Mouse (Mus musculus) c-Kit-positive CD71-positive TER-119-negative erythroid progenitor cells, embryonic 14.5 days (primary cell): ENCODE results near the gene Amigo2.
"Not testable (repeated sequence)": the region's sequence is repeated elsewhere in the genome, so short reads cannot be mapped to it uniquely, and the experiment has no call there.

Experiments
- DNase-seq: peaks from one replicate; pipeline ENCODE4 v3.0.0-alpha.2; 2013; ENCODE audit warnings: low read depth

Gene Amigo2

DNA sequence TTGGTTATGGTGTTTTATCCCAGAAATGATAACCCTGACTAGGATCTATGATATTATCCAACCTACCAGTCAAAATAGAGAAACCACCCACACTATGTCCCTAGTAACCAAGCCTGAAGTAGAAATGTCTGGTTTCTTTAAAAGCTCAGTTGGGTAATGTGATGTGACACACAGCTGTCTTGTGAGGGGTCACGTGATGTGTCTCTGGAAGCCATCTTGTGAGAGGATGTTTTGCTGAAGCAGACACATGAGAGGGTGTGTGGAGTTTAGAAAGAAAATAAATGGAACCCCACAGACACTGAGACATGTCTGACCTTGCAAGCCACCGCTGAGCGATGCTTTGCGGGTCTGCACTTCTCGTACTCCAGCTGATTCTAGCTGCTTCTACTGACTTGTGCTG, 30.2 kb downstream of the Amigo2 start:
- no peak for DNase-seq

- no peak for DNase-seq
These were observed 34.3 kb downstream of the Amigo2 start for GRCm38 (mm10) chr15:97212501-97213477.

GRCm38 (mm10) chr15:97209754-97210153, 37.3 kb downstream of the Amigo2 start:
- DNase-seq = not testable (repeated sequence)

GRCm38 (mm10) chr15:97206506-97206905, 40.6 kb downstream of the Amigo2 start:
- DNase-seq = no peak

GRCm38 (mm10) chr15:97205776-97206175, 41.3 kb downstream of the Amigo2 start:
- DNase-seq = no peak

DNA sequence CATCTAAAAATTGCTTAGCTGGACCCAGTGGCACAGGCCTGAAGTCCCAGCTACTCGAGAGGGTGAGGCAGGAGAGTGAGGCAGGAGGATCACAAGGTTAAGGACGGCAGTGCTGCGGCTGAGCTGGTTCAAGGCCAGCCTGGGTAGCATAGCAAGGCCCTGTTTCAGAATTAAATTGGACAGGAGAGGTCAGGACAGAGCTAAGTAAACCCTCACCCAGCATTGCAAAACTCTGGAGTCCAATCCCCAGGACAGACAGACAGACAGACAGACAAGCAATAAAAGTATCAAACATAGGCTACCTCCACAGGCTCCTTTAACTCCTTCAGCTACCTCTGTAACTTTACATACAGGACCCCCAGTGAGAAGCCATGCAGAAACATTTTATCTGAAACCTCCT, 42.2 kb downstream of the Amigo2 start:
- DNase-seq = no peak

DNA sequence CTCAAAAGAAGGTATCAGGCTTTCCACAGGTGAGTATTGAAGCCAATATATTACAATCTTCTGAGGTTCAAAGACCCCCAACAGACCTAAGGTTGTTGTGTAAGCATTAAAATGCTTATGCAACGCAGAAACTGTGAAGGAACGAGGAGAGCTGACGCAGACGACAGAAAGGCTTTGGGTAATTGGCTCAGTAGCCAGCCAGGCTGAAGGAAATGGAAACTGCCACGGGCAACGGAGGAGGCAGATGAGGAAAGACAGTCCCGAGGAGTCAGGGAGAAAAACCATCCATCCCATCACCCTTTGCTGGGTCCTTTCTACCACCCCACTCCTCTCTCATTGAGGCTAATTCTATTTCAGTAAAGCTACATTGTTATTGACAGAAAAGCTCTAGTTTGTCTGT, 50.4 kb downstream of the Amigo2 start:
- DNase-seq = no peak

DNA sequence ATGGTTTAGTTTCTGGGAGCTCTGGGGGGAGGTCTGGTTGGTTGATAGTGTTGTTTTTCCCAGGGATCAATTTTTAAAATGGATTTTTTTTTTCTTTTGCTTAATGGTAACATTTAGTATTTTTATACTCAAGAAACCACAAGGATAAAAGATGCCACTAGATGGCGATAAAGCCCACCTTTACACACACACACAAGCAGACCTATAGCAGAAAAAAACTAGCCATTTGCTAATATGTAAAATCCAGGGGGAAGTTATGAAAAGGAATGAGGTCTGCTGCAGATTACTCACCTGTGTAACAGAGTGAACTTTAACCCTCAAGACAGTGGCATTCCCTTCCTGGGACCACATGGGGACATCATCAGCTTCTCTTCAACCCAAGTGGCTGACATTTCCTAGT, 51.5 kb downstream of the Amigo2 start:
- DNase-seq = peak; percentile 28
